Mouse (Mus musculus) midbrain, postnatal 0 days (tissue): ENCODE results near the gene Gpr183. TPM values are rescaled to one million over a fixed set of nuclear protein-coding genes. Genes with fewer than 3 reads are reported as not detected.

Source experiments
- ATAC-seq: fragments of 200-750 bp; cut with Nextera tagmentation; 2 replicates; pipeline ENCODE4 v1.8.0; 2017; ENCODE audit warnings: moderate number of reproducible peaks, mild to moderate bottlenecking, moderate TSS enrichment, moderate library complexity; ENCODE audit not compliant: low FRiP score
- DNase-seq: peaks from one replicate; pipeline ENCODE4 v3.0.0-alpha.2; 2015; ENCODE audit warnings: low spot score
- H3K27ac ChIP-seq: fragments of 300-500 bp; sonication (generic); 2 replicates; pipeline ENCODE4 v1.5.1; 2014; ENCODE audit warnings: low read depth, mild to moderate bottlenecking, low read length, mixed read lengths
- H3K27me3 ChIP-seq: fragments of 300-500 bp; sonication (generic); 2 replicates; pipeline ENCODE4 v1.6.1; 2014; ENCODE audit warnings: low read length, control low read depth, mixed read lengths; ENCODE audit not compliant: insufficient read depth
- H3K36me3 ChIP-seq: fragments of 300-500 bp; sonication (generic); 2 replicates; pipeline ENCODE4 v1.6.1; 2014; ENCODE audit warnings: low read length, control low read depth, mixed read lengths; ENCODE audit not compliant: insufficient read depth
- H3K4me1 ChIP-seq: fragments of 300-500 bp; sonication (generic); 2 replicates; pipeline ENCODE4 v1.6.1; 2014; ENCODE audit warnings: mild to moderate bottlenecking, control low read depth, antibody characterized with exemption, low read length, mixed read lengths; ENCODE audit not compliant: insufficient read depth
- H3K4me2 ChIP-seq: fragments of 300-500 bp; sonication (generic); 2 replicates; pipeline ENCODE4 v1.6.1; 2014; ENCODE audit warnings: low read depth, mild to moderate bottlenecking, low read length, mixed read lengths; ENCODE audit not compliant: poor library complexity, severe bottlenecking
- H3K4me3 ChIP-seq: fragments of 300-500 bp; sonication (generic); 2 replicates; pipeline ENCODE4 v1.5.1; 2014; ENCODE audit warnings: low read depth, mild to moderate bottlenecking, low read length, moderate library complexity
- H3K9ac ChIP-seq: fragments of 300-500 bp; sonication (generic); replicated peaks from 2 replicates; pipeline ENCODE4 v1.6.1; 2014; ENCODE audit warnings: mild to moderate bottlenecking, low read length, moderate library complexity, mixed read lengths; ENCODE audit not compliant: poor library complexity, severe bottlenecking
- H3K9me3 ChIP-seq: fragments of 300-500 bp; sonication (generic); 2 replicates; pipeline ENCODE4 v1.6.1; 2016; ENCODE audit warnings: low read length, control low read depth
- CTCF ChIP-seq: IDR thresholded peaks from 2 replicates; pipeline ENCODE4 v1.5.1; 2016; ENCODE audit warnings: antibody characterized with exemption, mild to moderate bottlenecking
- WGBS: fragments of 180-500 bp; shearing (Covaris S2); extraction: QIAGEN DNeasy Blood & Tissue Kit; methylation state at CpG from one replicate; pipeline ENCODE4 v1.1.7; 2014; 5-methylcytosine and 5-hydroxymethylcytosine counted together
- polyA plus RNA-seq: library from polyadenylated mRNA; unstranded; fragments of >200 nt; fragmentation: Nextera tagmentation; extraction: Ambion mirVana; gene quantifications from 2 replicates; pipeline ENCODE4 v1.2.1, GENCODE M21; 2015
- total RNA-seq: library from RNA; depleted of rRNA; stranded (reverse); fragments of >200 nt; gene quantifications from 2 replicates; pipeline ENCODE4 v1.2.3, GENCODE M21; 2014; rRNA removed

Gene Gpr183
- total RNA-seq (0.52 and 1.3 TPM in 2 replicates), polyA plus RNA-seq (0.49 and 0.64 TPM in 2 replicates)

GRCm38 (mm10) chr14:121964990-121965389 lies at the start of gene Gpr183:
TSS of gene Gpr183 (minus strand) at chr14:121965195.
- 66% methylated on average over 6 of the region's 6 CpGs for WGBS
- no peaks in the 10 kb centered on the region for H3K9me3 ChIP-seq
- H3K4me2 ChIP-seq = no peak within 1 kb of the TSS
- no peaks in the 10 kb centered on the region for H3K4me1 ChIP-seq
- TF ChIP-seq CTCF = no peak
- ATAC-seq (no peak), DNase-seq (no peak)
- H3K27me3 ChIP-seq = no peaks in the 10 kb centered on the region
- no peak within 1 kb of the TSS for H3K9ac ChIP-seq
- H3K4me3 ChIP-seq = no peak within 1 kb of the TSS
- no peak within 1 kb of the TSS for H3K27ac ChIP-seq
- no peaks in the 10 kb centered on the region for H3K36me3 ChIP-seq

- Histone ChIP-seq H3K4me1 (no peaks in the 10 kb centered on the region), H3K27ac (no peak overlapping the region), H3K9me3 (no peaks in the 10 kb centered on the region), H3K9ac (no peak overlapping the region), H3K36me3 (peaks cover 14% of the 10 kb centered on the region), H3K4me3 (no peak overlapping the region), H3K27me3 (no peaks in the 10 kb centered on the region), H3K4me2 (no peak overlapping the region)
- WGBS = 84% methylated on average over 14 of the region's 14 CpGs
- no peak for ATAC-seq
- TF ChIP-seq CTCF = no peak
- no peak for DNase-seq
Measured at GRCm38 (mm10) chr14:122013417-122013951, 48.5 kb upstream of the Gpr183 start.

DNA sequence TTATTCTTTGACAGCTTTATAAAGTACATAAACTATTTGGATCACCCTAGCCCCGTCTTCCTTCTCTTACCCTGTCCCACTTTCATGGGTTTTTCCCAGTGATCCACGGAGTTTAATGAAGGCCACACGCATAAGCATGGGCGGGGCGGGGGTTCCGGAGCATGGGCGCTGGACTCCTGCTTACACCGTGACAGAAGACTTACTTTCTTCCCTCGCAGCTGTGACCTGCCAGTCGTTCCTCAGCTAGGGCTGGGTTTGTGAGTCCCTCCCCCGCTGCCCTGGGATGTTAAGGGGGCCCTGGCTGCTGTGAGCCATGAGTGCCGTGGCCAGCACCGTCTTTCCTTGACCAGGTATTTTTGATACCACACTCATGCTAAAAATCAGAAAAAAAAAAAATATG lies 47.8 kb upstream of the Gpr183 start:
- no peak for DNase-seq
- Histone ChIP-seq H3K9ac (no peak overlapping the region), H3K36me3 (peaks cover 14% of the 10 kb centered on the region), H3K4me2 (no peak overlapping the region), H3K27ac (no peak overlapping the region), H3K9me3 (no peaks in the 10 kb centered on the region), H3K27me3 (no peaks in the 10 kb centered on the region), H3K4me1 (no peaks in the 10 kb centered on the region), H3K4me3 (no peak overlapping the region)
- WGBS = 83% methylated on average over 13 of the region's 13 CpGs
- TF ChIP-seq CTCF = no peak
- no peak for ATAC-seq

- Histone ChIP-seq H3K4me3 (no peak overlapping the region), H3K27ac (no peak overlapping the region), H3K4me1 (no peaks in the 10 kb centered on the region), H3K9ac (no peak overlapping the region), H3K4me2 (no peak overlapping the region), H3K9me3 (no peaks in the 10 kb centered on the region), H3K36me3 (peaks cover 14% of the 10 kb centered on the region), H3K27me3 (no peaks in the 10 kb centered on the region)
- 78% methylated on average over 5 of the region's 5 CpGs for WGBS
- TF ChIP-seq CTCF = no peak
- DNase-seq (no peak), ATAC-seq (no peak)
Measured at GRCm38 (mm10) chr14:122012193-122012592, 47.2 kb upstream of the Gpr183 start.

DNA sequence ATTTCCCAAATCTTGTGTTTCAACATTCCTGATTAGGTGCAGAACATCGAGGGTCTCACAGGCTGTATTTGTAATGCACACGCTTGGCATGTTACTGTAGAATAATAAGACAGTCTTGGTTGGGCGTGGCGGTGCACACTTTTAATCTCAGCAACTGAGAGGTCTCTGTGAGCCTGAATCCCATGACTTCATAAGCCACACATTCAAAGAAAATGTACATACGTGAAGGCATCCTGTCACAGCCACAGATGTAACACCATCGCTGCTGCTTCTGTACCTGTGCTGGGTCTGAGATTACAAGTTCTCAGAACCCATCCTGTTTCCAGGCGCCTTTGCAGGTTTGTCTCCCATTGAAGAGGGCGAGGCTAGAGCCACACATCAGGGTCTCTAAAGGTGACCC lies 46.8 kb upstream of the Gpr183 start:
- Histone ChIP-seq H3K9me3 (no peaks in the 10 kb centered on the region), H3K27ac (no peak overlapping the region), H3K9ac (no peak overlapping the region), H3K27me3 (no peaks in the 10 kb centered on the region), H3K4me2 (no peak overlapping the region), H3K36me3 (peaks cover 14% of the 10 kb centered on the region), H3K4me3 (no peak overlapping the region), H3K4me1 (no peaks in the 10 kb centered on the region)
- no peak for ATAC-seq
- DNase-seq = no peak
- 96% methylated on average over 8 of the region's 8 CpGs for WGBS
- TF ChIP-seq CTCF = no peak

DNA sequence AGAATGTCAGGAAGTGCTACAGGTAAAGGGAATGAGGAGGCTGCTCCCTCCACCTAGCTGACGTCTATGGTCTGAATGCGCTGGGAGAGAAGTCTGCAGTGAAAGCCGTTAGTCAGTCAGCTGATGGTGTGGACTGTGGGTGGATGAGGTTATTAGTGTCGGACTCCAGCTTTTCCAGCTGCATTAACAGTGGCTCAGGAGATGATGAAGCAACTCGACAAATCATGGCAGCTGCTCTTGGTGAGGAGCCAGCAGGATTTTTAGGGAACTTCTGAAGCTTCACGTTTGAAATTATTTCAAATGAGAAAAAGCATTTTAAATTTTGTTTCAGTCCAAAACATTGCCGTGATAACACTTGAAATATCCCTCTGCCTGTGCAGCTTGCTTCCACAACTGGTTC lies 45.3 kb upstream of the Gpr183 start:
- WGBS = 73% methylated on average over 7 of the region's 7 CpGs
- Histone ChIP-seq H3K9me3 (no peaks in the 10 kb centered on the region), H3K9ac (no peak overlapping the region), H3K36me3 (peaks cover 14% of the 10 kb centered on the region), H3K27me3 (no peaks in the 10 kb centered on the region), H3K4me1 (no peaks in the 10 kb centered on the region), H3K4me2 (no peak overlapping the region), H3K27ac (peak overlapping the region; percentile 47; the same call in 1 of the 2 replicates), H3K4me3 (no peak overlapping the region)
- ATAC-seq = no peak
- no peak for TF ChIP-seq CTCF
- no peak for DNase-seq
